Comparison of ENCODE assay signal across 8 mouse cellular contexts in genomic region chr11:121701244-121701643, GRCm38 (mm10). TPM values are rescaled to one million over a fixed set of nuclear protein-coding genes. Genes with fewer than 3 reads are reported as not detected.
DNase-seq lines count a peak whose midpoint lies in the region; ATAC-seq and TF ChIP-seq lines count a peak whose summit lies in the region.

Gene Metrnl, plus strand, starts transcription at chr11:121701544.

- no peak for ATAC-seq in erythroblast, adult 5-6 weeks (replicated peaks; ENCODE audit: low FRiP score, poor library complexity, severe bottlenecking)
- ATAC-seq in forebrain, embryonic 14.5 days, result no peak
- no peak for ATAC-seq in intestine, postnatal 0 days
- ATAC-seq in neural tube, embryonic 13.5 days (ENCODE audit: low read depth), result no peak

- peak within 1 kb of the TSS; percentile 52 for H3K4me3 ChIP-seq in erythroblast, embryonic 14.5 days (replicated peaks)
- H3K4me3 ChIP-seq in CH12.LX (replicated peaks in 1 of 3; ENCODE audit: low read depth in 2 of 3, low read length in 2 of 3, poor library complexity in 1 of 3), result peak within 1 kb of the TSS; percentile 43 to 70 (median 57)
- peak within 1 kb of the TSS; percentile 57 for H3K4me3 ChIP-seq in forebrain, embryonic 14.5 days (ENCODE audit: low read depth, low read length)
- H3K4me3 ChIP-seq in intestine, postnatal 0 days (ENCODE audit: low read depth, low read length), result peak within 1 kb of the TSS; percentile 79
- H3K4me3 ChIP-seq in neural tube, embryonic 13.5 days, result peak within 1 kb of the TSS; percentile 62

- H3K9me3 ChIP-seq in erythroblast, embryonic 14.5 days (ENCODE audit: control insufficient read depth, low read length), result no peaks in the 10 kb centered on the region; the same call in 1 of the 2 replicates
- no peaks in the 10 kb centered on the region for H3K9me3 ChIP-seq in CH12.LX (replicated peaks; ENCODE audit: low read length)
- H3K9me3 ChIP-seq in forebrain, embryonic 14.5 days (replicated peaks; ENCODE audit: control insufficient read depth, low read length), result no peaks in the 10 kb centered on the region
- no peaks in the 10 kb centered on the region for H3K9me3 ChIP-seq in intestine, postnatal 0 days (ENCODE audit: control insufficient read depth)
- H3K9me3 ChIP-seq in neural tube, embryonic 13.5 days, result no peaks in the 10 kb centered on the region

- no peak for TF ChIP-seq CTCF in CH12.LX (conservative IDR thresholded peaks at IDR 0.05 in 1 of 2, IDR thresholded peaks at IDR 0.05 in 1 of 2; ENCODE audit: low read depth in 2 of 2, low read length in 2 of 2)
- TF ChIP-seq CTCF in intestine, postnatal 0 days (IDR thresholded peaks at IDR 0.05; ENCODE audit: low read depth), result no peak

- dilution Hi-C loops in CH12.LX (cut with MboI; ENCODE audit: extremely low pct_ligation_motif_present, extremely low pct_unique_long_range_greater_than_20kb, low sequenced_read_pairs), result no loop called here

- no peak within 1 kb of the TSS for H3K27ac ChIP-seq in CH12.LX (ENCODE audit: insufficient read depth, low read depth)
- no peak within 1 kb of the TSS for H3K27ac ChIP-seq in forebrain, embryonic 14.5 days (ENCODE audit: low read depth, low read length)
- peak within 1 kb of the TSS; percentile 87 for H3K27ac ChIP-seq in intestine, postnatal 0 days (ENCODE audit: low read depth, low read length)
- no peak within 1 kb of the TSS; the same call in 1 of the 2 replicates for H3K27ac ChIP-seq in neural tube, embryonic 13.5 days (replicated peaks)

- H3K4me1 ChIP-seq in erythroblast, embryonic 14.5 days (ENCODE audit: control insufficient read depth), result peaks cover 14% of the 10 kb centered on the region
- H3K4me1 ChIP-seq in CH12.LX (ENCODE audit: control insufficient read depth in 1 of 2, insufficient read depth in 2 of 2), result peaks cover 0 to 12% of the 10 kb centered on the region in 2 experiments; a peak in 2 of 4 replicates
- H3K4me1 ChIP-seq in forebrain, embryonic 14.5 days (ENCODE audit: control insufficient read depth, insufficient read depth, low read length), result peaks cover 9% of the 10 kb centered on the region; the same call in 1 of the 2 replicates
- H3K4me1 ChIP-seq in intestine, postnatal 0 days (replicated peaks; ENCODE audit: control insufficient read depth, insufficient read depth, low read length), result 0 out of 2 replicates have a peak, but pooled peaks cover 3% of the 10 kb centered on the region
- H3K4me1 ChIP-seq in neural tube, embryonic 13.5 days (replicated peaks), result peaks cover 27% of the 10 kb centered on the region

- H3K79me2 ChIP-seq in CH12.LX (replicated peaks; ENCODE audit: control insufficient read depth, extremely low read depth, insufficient read depth, poor library complexity, severe bottlenecking), result no peaks in the 10 kb centered on the region

- no peaks in the 10 kb centered on the region for H3K36me3 ChIP-seq in erythroblast, embryonic 14.5 days (ENCODE audit: control insufficient read depth)
- no peaks in the 10 kb centered on the region for H3K36me3 ChIP-seq in CH12.LX (replicated peaks in 1 of 2; ENCODE audit: control insufficient read depth in 1 of 2, insufficient read depth in 1 of 2, low read length in 1 of 2)
- H3K36me3 ChIP-seq in forebrain, embryonic 14.5 days (ENCODE audit: control insufficient read depth, insufficient read depth, low read length), result no peaks in the 10 kb centered on the region
- no peaks in the 10 kb centered on the region for H3K36me3 ChIP-seq in intestine, postnatal 0 days (ENCODE audit: control insufficient read depth, insufficient read depth)
- no peaks in the 10 kb centered on the region for H3K36me3 ChIP-seq in neural tube, embryonic 13.5 days

- no peak for TF ChIP-seq EP300 in CH12.LX (IDR thresholded peaks at IDR 0.05; ENCODE audit: low read length)

- no peak for DNase-seq in CH12.LX (ENCODE audit: extremely low read depth)
- no peak for DNase-seq in forebrain, embryonic 14.5 days (ENCODE audit: low spot score)
- DNase-seq in adipocyte (ENCODE audit: low spot score), result no peak
- no peak for DNase-seq in left cerebral cortex, adult 11 months (ENCODE audit: low spot score)

- 86% methylated on average over 5 of the region's 5 CpGs for WGBS in forebrain, embryonic 14.5 days
- WGBS in intestine, postnatal 0 days, result 91% methylated on average over 5 of the region's 5 CpGs
- WGBS in neural tube, embryonic 13.5 days, result 89% methylated on average over 5 of the region's 5 CpGs

- TF ChIP-seq POLR2A in CH12.LX (IDR thresholded peaks at IDR 0.05; ENCODE audit: low read depth, low read length), result no peak

- peak within 1 kb of the TSS; percentile 89 for H3K4me2 ChIP-seq in CH12.LX (ENCODE audit: insufficient read depth, low read depth, poor library complexity, severe bottlenecking)
- H3K4me2 ChIP-seq in forebrain, embryonic 14.5 days (ENCODE audit: low read length), result peak within 1 kb of the TSS; percentile 99
- H3K4me2 ChIP-seq in intestine, postnatal 0 days (replicated peaks; ENCODE audit: low read depth), result peak within 1 kb of the TSS; percentile 94
- H3K4me2 ChIP-seq in neural tube, embryonic 13.5 days, result peak within 1 kb of the TSS; percentile 97

- in situ Hi-C loops in CH12.LX (cut with MboI; ENCODE audit: low pct_ligation_motif_present, low pct_unique_long_range_greater_than_20kb, low sequenced_read_pairs), result loop anchor here (10.0 kb wide), 1 partner anchor 94 kb away; no protein-coding TSS in a partner anchor

- peaks cover 56% of the 10 kb centered on the region for H3K27me3 ChIP-seq in erythroblast, embryonic 14.5 days (ENCODE audit: control insufficient read depth)
- H3K27me3 ChIP-seq in CH12.LX (replicated peaks), result peaks cover 32% of the 10 kb centered on the region
- H3K27me3 ChIP-seq in forebrain, embryonic 14.5 days (replicated peaks; ENCODE audit: control insufficient read depth, insufficient read depth, low read length), result peaks cover 28% of the 10 kb centered on the region
- H3K27me3 ChIP-seq in intestine, postnatal 0 days (replicated peaks; ENCODE audit: control insufficient read depth, insufficient read depth, low read length), result no peaks in the 10 kb centered on the region
- peaks cover 54% of the 10 kb centered on the region for H3K27me3 ChIP-seq in neural tube, embryonic 13.5 days

- TF ChIP-seq RAD21 in CH12.LX (IDR thresholded peaks at IDR 0.05; ENCODE audit: low read depth, low read length), result no peak

- H3K9ac ChIP-seq in CH12.LX (ENCODE audit: insufficient read depth, low read depth), result peak within 1 kb of the TSS; percentile 16
- H3K9ac ChIP-seq in forebrain, embryonic 14.5 days (ENCODE audit: low read length), result peak within 1 kb of the TSS; percentile 68
- H3K9ac ChIP-seq in intestine, postnatal 0 days (ENCODE audit: low read depth, low read length), result peak within 1 kb of the TSS; percentile 74
- peak within 1 kb of the TSS; percentile 71 for H3K9ac ChIP-seq in neural tube, embryonic 13.5 days

TF ChIP-seq in CH12.LX, 34 proteins besides CTCF, POLR2A, EP300 and RAD21:
- TF ChIP-seq GABPA (IDR thresholded peaks at IDR 0.05; ENCODE audit: insufficient replicate concordance, low read depth, low read length) (no peak), IRF4 (IDR thresholded peaks at IDR 0.05; ENCODE audit: low read depth, low read length) (no peak), JUND (conservative IDR thresholded peaks at IDR 0.05; ENCODE audit: low read depth, low read length) (no peak)

RNA-seq across cellular contexts. Expression of gene Metrnl, which starts in this region (rescaled TPM):
- polyA plus RNA-seq in erythroblast, embryonic 14.5 days (2012), result 0.05 TPM in 1 of 2 replicates, not detected in the other
- 2.3 and 10.9 TPM in 2 replicates for total RNA-seq in erythroblast, adult 5-6 weeks (2015; ENCODE audit: low replicate concordance)
- 2.3 and 4.2 TPM in 2 replicates for total RNA-seq in erythroblast, adult 5-6 weeks (2017; ENCODE audit: low replicate concordance)
- total RNA-seq in CH12.LX (2012; rRNA removed), result 0.97 and 1.1 TPM in 2 replicates
- 0.50 and 1.1 TPM in 2 replicates for total RNA-seq in CH12.LX (2014; rRNA removed)
- 0.33 and 0.53 TPM in 2 replicates for polyA plus RNA-seq in CH12.LX (2012; ENCODE audit: insufficient read length, low read depth)
- polyA plus RNA-seq in forebrain, embryonic 14.5 days (2014; fragmentation: Nextera tagmentation; extraction: Ambion mirVana), result 3.7 and 5.8 TPM in 2 replicates
- polyA plus RNA-seq in intestine, postnatal 0 days (2015; fragmentation: Nextera tagmentation; extraction: Ambion mirVana), result 50.2 and 50.9 TPM in 2 replicates
- polyA plus RNA-seq in neural tube, embryonic 13.5 days (2015; fragmentation: Nextera tagmentation; extraction: Ambion mirVana), result 15.0 and 21.2 TPM in 2 replicates

Comparison
In these comparisons a context has a peak if more than half of its experiments do, and no peak if none do; other contexts are left out.
1. H3K9ac ChIP-seq: peak in every context shown above with its lines; median percentile 74 in intestine, postnatal 0 days; 71 in neural tube, embryonic 13.5 days; 68 in forebrain, embryonic 14.5 days; 16 in CH12.LX.